Mouse (Mus musculus): ENCODE data around the gene Zswim5. TPM values are rescaled to one million over a fixed set of nuclear protein-coding genes. Genes with fewer than 3 reads are reported as not detected.
A peak's percentile ranks its signal among the peaks of the same experiment; 100 is the strongest.

Gene Zswim5
- polyA plus RNA-seq, 1 experiment from 2014 or later, result 10.1 TPM

GRCm38 (mm10) chr4:117005611-117006400 lies 128.6 kb downstream of the Zswim5 start:
- Histone ChIP-seq H3K27ac (ENCODE audit: low read depth, low read length) (no peak overlapping the region), H3K27me3 (ENCODE audit: control insufficient read depth, insufficient read depth, low read length) (no peaks in the 10 kb centered on the region; the same call in 1 of the 2 replicates), H3K4me1 (ENCODE audit: control insufficient read depth, insufficient read depth, low read length) (0 out of 2 replicates have a peak, but pooled peaks cover 3% of the 10 kb centered on the region), H3K4me2 (no peak overlapping the region), H3K4me3 (ENCODE audit: low read depth, low read length) (no peak overlapping the region), H3K9ac (ENCODE audit: low read length) (no peak overlapping the region), H3K9me3 (ENCODE audit: control insufficient read depth, low read length) (no peaks in the 10 kb centered on the region), H3K36me3 (ENCODE audit: control insufficient read depth, insufficient read depth, low read length) (no peaks in the 10 kb centered on the region)
- peak; percentile 66 for DNase-seq (ENCODE audit: low spot score, missing footprints)
- ATAC-seq (ENCODE audit: low FRiP score), result no peak
- 72% methylated on average over 7 of the region's 7 CpGs for WGBS

DNA sequence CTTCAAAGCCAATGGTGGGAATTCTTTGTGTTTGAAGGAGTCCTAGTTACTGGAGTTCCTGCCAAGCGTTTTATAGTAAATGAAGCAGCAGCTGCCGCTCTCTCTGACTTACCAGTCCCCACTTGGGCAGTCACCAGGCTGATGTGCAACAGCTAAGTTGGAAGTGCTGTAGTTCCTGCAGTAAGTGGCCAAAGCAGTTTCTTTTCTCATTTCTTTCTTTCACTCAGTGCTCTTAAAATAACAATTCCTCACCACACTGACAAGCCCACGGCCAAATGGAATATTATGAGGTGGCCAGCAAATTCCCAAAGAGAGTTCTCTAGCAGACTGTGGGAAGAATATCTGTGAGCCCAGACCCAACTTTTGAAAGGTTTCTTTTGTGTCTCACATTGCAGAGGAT lies 129.9 kb downstream of the Zswim5 start:
- H3K27ac ChIP-seq (ENCODE audit: low read depth, low read length), result no peak overlapping the region
- 77% methylated on average over 3 of the region's 3 CpGs for WGBS
- H3K4me3 ChIP-seq (ENCODE audit: low read depth, low read length), result no peak overlapping the region
- 0 out of 2 replicates have a peak, but pooled peaks cover 3% of the 10 kb centered on the region for H3K4me1 ChIP-seq (ENCODE audit: control insufficient read depth, insufficient read depth, low read length)
- ATAC-seq (ENCODE audit: low FRiP score) (no peak), DNase-seq (ENCODE audit: low spot score, missing footprints) (no peak)
- H3K36me3 ChIP-seq (ENCODE audit: control insufficient read depth, insufficient read depth, low read length), result no peaks in the 10 kb centered on the region
- H3K9ac ChIP-seq (ENCODE audit: low read length), result no peak overlapping the region
- no peaks in the 10 kb centered on the region; the same call in 1 of the 2 replicates for H3K27me3 ChIP-seq (ENCODE audit: control insufficient read depth, insufficient read depth, low read length)
- H3K4me2 ChIP-seq, result no peak overlapping the region
- H3K9me3 ChIP-seq (ENCODE audit: control insufficient read depth, low read length), result no peaks in the 10 kb centered on the region

- no peak overlapping the region for H3K4me3 ChIP-seq (ENCODE audit: low read depth, low read length)
- H3K9ac ChIP-seq (ENCODE audit: low read length), result no peak overlapping the region
- H3K27ac ChIP-seq (ENCODE audit: low read depth, low read length), result no peak overlapping the region
- WGBS, result 91% methylated on average over 5 of the region's 5 CpGs
- no peak overlapping the region for H3K4me2 ChIP-seq
- no peaks in the 10 kb centered on the region for H3K9me3 ChIP-seq (ENCODE audit: control insufficient read depth, low read length)
- no peaks in the 10 kb centered on the region for H3K36me3 ChIP-seq (ENCODE audit: control insufficient read depth, insufficient read depth, low read length)
- ATAC-seq (ENCODE audit: low FRiP score) (no peak), DNase-seq (ENCODE audit: low spot score, missing footprints) (peak; percentile 60)
- H3K27me3 ChIP-seq (ENCODE audit: control insufficient read depth, insufficient read depth, low read length), result no peaks in the 10 kb centered on the region; the same call in 1 of the 2 replicates
- no peaks in the 10 kb centered on the region for H3K4me1 ChIP-seq (ENCODE audit: control insufficient read depth, insufficient read depth, low read length)
Observed at GRCm38 (mm10) chr4:117010231-117010630, 133.1 kb downstream of the Zswim5 start.

DNA sequence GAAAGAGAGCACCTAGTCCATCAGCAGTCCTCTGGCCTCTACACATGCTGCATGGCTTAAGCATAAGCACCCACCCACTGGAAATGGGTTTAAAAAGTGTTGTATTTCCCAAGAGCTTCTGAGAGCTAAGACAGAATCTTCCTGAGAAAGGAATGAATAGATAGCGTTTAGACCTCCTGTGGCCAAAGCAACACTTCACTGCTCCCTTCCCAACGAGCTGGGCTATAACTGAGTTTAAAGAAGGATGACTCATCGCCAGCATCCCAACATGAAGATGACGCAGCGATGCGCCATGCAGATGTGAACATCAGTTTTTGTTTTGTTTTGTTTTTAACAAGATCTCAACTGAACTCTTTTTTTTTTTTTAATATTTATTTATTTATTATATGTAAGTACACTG lies 136.4 kb downstream of the Zswim5 start:
- Histone ChIP-seq H3K9ac (ENCODE audit: low read length) (no peak overlapping the region), H3K27ac (ENCODE audit: low read depth, low read length) (no peak overlapping the region), H3K4me2 (no peak overlapping the region), H3K27me3 (ENCODE audit: control insufficient read depth, insufficient read depth, low read length) (no peaks in the 10 kb centered on the region; the same call in 1 of the 2 replicates), H3K36me3 (ENCODE audit: control insufficient read depth, insufficient read depth, low read length) (no peaks in the 10 kb centered on the region), H3K4me1 (ENCODE audit: control insufficient read depth, insufficient read depth, low read length) (no peaks in the 10 kb centered on the region), H3K4me3 (ENCODE audit: low read depth, low read length) (no peak overlapping the region), H3K9me3 (ENCODE audit: control insufficient read depth, low read length) (no peaks in the 10 kb centered on the region)
- WGBS, result 86% methylated on average over 6 of the region's 6 CpGs
- DNase-seq (ENCODE audit: low spot score, missing footprints) (no peak), ATAC-seq (ENCODE audit: low FRiP score) (no peak)

- Histone ChIP-seq H3K4me2 (no peak overlapping the region), H3K4me3 (ENCODE audit: low read depth, low read length) (no peak overlapping the region), H3K27ac (ENCODE audit: low read depth, low read length) (no peak overlapping the region), H3K9me3 (ENCODE audit: control insufficient read depth, low read length) (no peaks in the 10 kb centered on the region), H3K27me3 (ENCODE audit: control insufficient read depth, insufficient read depth, low read length) (no peaks in the 10 kb centered on the region; the same call in 1 of the 2 replicates), H3K36me3 (ENCODE audit: control insufficient read depth, insufficient read depth, low read length) (no peaks in the 10 kb centered on the region), H3K9ac (ENCODE audit: low read length) (no peak overlapping the region), H3K4me1 (ENCODE audit: control insufficient read depth, insufficient read depth, low read length) (peaks cover 2% of the 10 kb centered on the region; the same call in 1 of the 2 replicates)
- 68% methylated on average over 4 of the region's 4 CpGs for WGBS
- ATAC-seq (ENCODE audit: low FRiP score) (no peak), DNase-seq (ENCODE audit: low spot score, missing footprints) (peak; percentile 69)
Observed at GRCm38 (mm10) chr4:117014901-117015415, 137.8 kb downstream of the Zswim5 start.

GRCm38 (mm10) chr4:117017738-117018137 lies 140.6 kb downstream of the Zswim5 start:
- Histone ChIP-seq H3K27ac (ENCODE audit: low read depth, low read length) (no peak overlapping the region), H3K36me3 (ENCODE audit: control insufficient read depth, insufficient read depth, low read length) (peaks cover 3% of the 10 kb centered on the region), H3K4me1 (ENCODE audit: control insufficient read depth, insufficient read depth, low read length) (peaks cover 6% of the 10 kb centered on the region; the same call in 1 of the 2 replicates), H3K4me2 (no peak overlapping the region), H3K4me3 (ENCODE audit: low read depth, low read length) (no peak overlapping the region), H3K9ac (ENCODE audit: low read length) (no peak overlapping the region), H3K9me3 (ENCODE audit: control insufficient read depth, low read length) (no peaks in the 10 kb centered on the region), H3K27me3 (ENCODE audit: control insufficient read depth, insufficient read depth, low read length) (no peaks in the 10 kb centered on the region; the same call in 1 of the 2 replicates)
- WGBS, result 88% methylated on average over 2 of the region's 2 CpGs
- ATAC-seq (ENCODE audit: low FRiP score), result no peak
- DNase-seq (ENCODE audit: low spot score, missing footprints), result peak; percentile 64

GRCm38 (mm10) chr4:117018327-117018726 lies 141.2 kb downstream of the Zswim5 start:
- no peak overlapping the region for H3K4me3 ChIP-seq (ENCODE audit: low read depth, low read length)
- H3K27ac ChIP-seq (ENCODE audit: low read depth, low read length), result no peak overlapping the region
- 82% methylated on average over 7 of the region's 7 CpGs for WGBS
- ATAC-seq (ENCODE audit: low FRiP score) (no peak), DNase-seq (ENCODE audit: low spot score, missing footprints) (peak; percentile 72)
- H3K27me3 ChIP-seq (ENCODE audit: control insufficient read depth, insufficient read depth, low read length), result no peaks in the 10 kb centered on the region; the same call in 1 of the 2 replicates
- no peak overlapping the region for H3K4me2 ChIP-seq
- peaks cover 6% of the 10 kb centered on the region; the same call in 1 of the 2 replicates for H3K4me1 ChIP-seq (ENCODE audit: control insufficient read depth, insufficient read depth, low read length)
- H3K36me3 ChIP-seq (ENCODE audit: control insufficient read depth, insufficient read depth, low read length), result peaks cover 3% of the 10 kb centered on the region
- no peaks in the 10 kb centered on the region for H3K9me3 ChIP-seq (ENCODE audit: control insufficient read depth, low read length)
- no peak overlapping the region for H3K9ac ChIP-seq (ENCODE audit: low read length)

GRCm38 (mm10) chr4:117019206-117020134 lies 142.3 kb downstream of the Zswim5 start, which contains the start of gene Eif2b3:
Eif2b3 (plus strand) TSS chr4:117019402.
- Histone ChIP-seq H3K4me1 (ENCODE audit: control insufficient read depth, insufficient read depth, low read length) (peaks cover 6% of the 10 kb centered on the region; the same call in 1 of the 2 replicates), H3K4me3 (ENCODE audit: low read depth, low read length) (peak within 1 kb of the TSS; percentile 87), H3K36me3 (ENCODE audit: control insufficient read depth, insufficient read depth, low read length) (peaks cover 5% of the 10 kb centered on the region), H3K9ac (ENCODE audit: low read length) (peak within 1 kb of the TSS; percentile 82), H3K9me3 (ENCODE audit: control insufficient read depth, low read length) (no peaks in the 10 kb centered on the region), H3K27me3 (ENCODE audit: control insufficient read depth, insufficient read depth, low read length) (no peaks in the 10 kb centered on the region; the same call in 1 of the 2 replicates), H3K4me2 (peak within 1 kb of the TSS; percentile 70), H3K27ac (ENCODE audit: low read depth, low read length) (peak within 1 kb of the TSS; percentile 30; the same call in 1 of the 2 replicates)
- ATAC-seq (ENCODE audit: low FRiP score), result peak; percentile 95
- peak; percentile 98 for DNase-seq (ENCODE audit: low spot score, missing footprints)
- WGBS, result 1% methylated on average over 61 of the region's 61 CpGs

All from midbrain, embryonic 11.5 days (tissue).